Mouse (Mus musculus): ENCODE data around the gene Rgl2. TPM values are rescaled to one million over a fixed set of nuclear protein-coding genes. Genes with fewer than 3 reads are reported as not detected.
A peak's percentile ranks its signal among the peaks of the same experiment; 100 is the strongest.
"Not testable (repeated sequence)": the region's sequence is repeated elsewhere in the genome, so short reads cannot be mapped to it uniquely, and the experiment has no call there.

The Rgl2 gene
- polyA plus RNA-seq, 1 experiment, result 184 TPM

- TF ChIP-seq POLR2A (IDR thresholded peaks at IDR 0.05; ENCODE audit: borderline replicate concordance, extremely low read depth, insufficient read depth, insufficient read length, poor library complexity, severe bottlenecking) (no peak), CTCF (IDR thresholded peaks at IDR 0.05; ENCODE audit: borderline replicate concordance, extremely low read depth, insufficient read depth, insufficient read length) (no peak)
- DNase-seq (ENCODE audit: low read depth), result no peak
These were observed 12.0 kb downstream of the Rgl2 start for GRCm38 (mm10) chr17:33941381-33941780.

- DNase-seq (ENCODE audit: low read depth), result no peak
- TF ChIP-seq POLR2A (IDR thresholded peaks at IDR 0.05; ENCODE audit: borderline replicate concordance, extremely low read depth, insufficient read depth, insufficient read length, poor library complexity, severe bottlenecking), result no peak
- no peak for TF ChIP-seq CTCF (IDR thresholded peaks at IDR 0.05; ENCODE audit: borderline replicate concordance, extremely low read depth, insufficient read depth, insufficient read length)
These were observed 14.1 kb downstream of the Rgl2 start for GRCm38 (mm10) chr17:33943454-33943853.

GRCm38 (mm10) chr17:33947430-33948089, 18.2 kb downstream of the Rgl2 start:
- no peak for DNase-seq (ENCODE audit: low read depth)
- TF ChIP-seq CTCF (IDR thresholded peaks at IDR 0.05; ENCODE audit: borderline replicate concordance, extremely low read depth, insufficient read depth, insufficient read length), result no peak
- no peak for TF ChIP-seq POLR2A (IDR thresholded peaks at IDR 0.05; ENCODE audit: borderline replicate concordance, extremely low read depth, insufficient read depth, insufficient read length, poor library complexity, severe bottlenecking)

- TF ChIP-seq POLR2A (IDR thresholded peaks at IDR 0.05; ENCODE audit: borderline replicate concordance, extremely low read depth, insufficient read depth, insufficient read length, poor library complexity, severe bottlenecking), result no peak
- TF ChIP-seq CTCF (IDR thresholded peaks at IDR 0.05; ENCODE audit: borderline replicate concordance, extremely low read depth, insufficient read depth, insufficient read length), result no peak
- DNase-seq (ENCODE audit: low read depth), result no peak
These were observed 19.0 kb downstream of the Rgl2 start for GRCm38 (mm10) chr17:33948090-33948904.

- TF ChIP-seq CTCF (IDR thresholded peaks at IDR 0.05; ENCODE audit: borderline replicate concordance, extremely low read depth, insufficient read depth, insufficient read length) (no peak), POLR2A (IDR thresholded peaks at IDR 0.05; ENCODE audit: borderline replicate concordance, extremely low read depth, insufficient read depth, insufficient read length, poor library complexity, severe bottlenecking) (no peak)
- no peak for DNase-seq (ENCODE audit: low read depth)
These were observed 19.7 kb downstream of the Rgl2 start for GRCm38 (mm10) chr17:33948905-33949537.

- DNase-seq (ENCODE audit: low read depth), result no peak
- TF ChIP-seq POLR2A (IDR thresholded peaks at IDR 0.05; ENCODE audit: borderline replicate concordance, extremely low read depth, insufficient read depth, insufficient read length, poor library complexity, severe bottlenecking), result no peak
- no peak for TF ChIP-seq CTCF (IDR thresholded peaks at IDR 0.05; ENCODE audit: borderline replicate concordance, extremely low read depth, insufficient read depth, insufficient read length)
These were observed 20.8 kb downstream of the Rgl2 start for GRCm38 (mm10) chr17:33950131-33950625.

- DNase-seq (ENCODE audit: low read depth), result peak; percentile 95
- peak; percentile 43; the same call in 1 of the 2 replicates for TF ChIP-seq POLR2A (IDR thresholded peaks at IDR 0.05; ENCODE audit: borderline replicate concordance, extremely low read depth, insufficient read depth, insufficient read length, poor library complexity, severe bottlenecking)
- no peak for TF ChIP-seq CTCF (IDR thresholded peaks at IDR 0.05; ENCODE audit: borderline replicate concordance, extremely low read depth, insufficient read depth, insufficient read length)
These were observed 21.9 kb downstream of the Rgl2 start, which contains the start of gene B3galt4 for GRCm38 (mm10) chr17:33951021-33951946. Gene B3galt4 (minus strand): TSS chr17:33951488.

- DNase-seq (ENCODE audit: low read depth), result not testable (repeated sequence)
These were observed 22.7 kb downstream of the Rgl2 start for GRCm38 (mm10) chr17:33952015-33952414.

GRCm38 (mm10) chr17:33952879-33953278, 23.5 kb downstream of the Rgl2 start:
- TF ChIP-seq POLR2A (IDR thresholded peaks at IDR 0.05; ENCODE audit: borderline replicate concordance, extremely low read depth, insufficient read depth, insufficient read length, poor library complexity, severe bottlenecking) (no peak), CTCF (IDR thresholded peaks at IDR 0.05; ENCODE audit: borderline replicate concordance, extremely low read depth, insufficient read depth, insufficient read length) (no peak)
- DNase-seq (ENCODE audit: low read depth), result no peak

GRCm38 (mm10) chr17:33953310-33953709, 24.0 kb downstream of the Rgl2 start:
- no peak for DNase-seq (ENCODE audit: low read depth)
- no peak for TF ChIP-seq POLR2A (IDR thresholded peaks at IDR 0.05; ENCODE audit: borderline replicate concordance, extremely low read depth, insufficient read depth, insufficient read length, poor library complexity, severe bottlenecking)
- no peak for TF ChIP-seq CTCF (IDR thresholded peaks at IDR 0.05; ENCODE audit: borderline replicate concordance, extremely low read depth, insufficient read depth, insufficient read length)

All from brain, embryonic 14.5 days (tissue).